Mouse (Mus musculus) heart, embryonic 14.5 days (tissue): Measurements from ENCODE around the gene Zmynd10. TPM values are rescaled to one million over a fixed set of nuclear protein-coding genes. Genes with fewer than 3 reads are reported as not detected.
"Not testable (repeated sequence)": the region's sequence is repeated elsewhere in the genome, so short reads cannot be mapped to it uniquely, and the experiment has no call there.

ENCODE experiments used
- ATAC-seq: fragments of 200-750 bp; cut with Nextera tagmentation; 2 replicates; pipeline ENCODE4 v1.8.0; 2017; ENCODE audit warnings: low read depth, moderate TSS enrichment; ENCODE audit not compliant: insufficient number of reproducible peaks, insufficient read depth, low FRiP score
- H3K27ac ChIP-seq, 2 experiments: fragments of 200-500 bp in 1 of 2; fragments of 300-500 bp in 1 of 2; sonication (generic) in 1 of 2; replicated peaks in 1 of 2; 2 replicates each; pipeline ENCODE4 v1.5.1; 2012 to 2014; ENCODE audit warnings: low read depth in 2 of 2, low read length in 2 of 2, control low read depth in 1 of 2, mild to moderate bottlenecking in 1 of 2, mixed read lengths in 1 of 2; ENCODE audit not compliant: control insufficient read depth in 1 of 2, insufficient read depth in 1 of 2
- H3K27me3 ChIP-seq: fragments of 300-500 bp; sonication (generic); 2 replicates; pipeline ENCODE4 v1.6.1; 2014; ENCODE audit warnings: mild to moderate bottlenecking, low read length, control low read depth; ENCODE audit not compliant: control insufficient read depth, insufficient read depth
- H3K36me3 ChIP-seq: fragments of 300-500 bp; sonication (generic); 2 replicates; pipeline ENCODE4 v1.6.1; 2014; ENCODE audit warnings: mild to moderate bottlenecking, control low read depth, low read length, mixed read lengths; ENCODE audit not compliant: control insufficient read depth, insufficient read depth
- H3K4me1 ChIP-seq, 2 experiments: fragments of 200-500 bp in 1 of 2; fragments of 300-500 bp in 1 of 2; sonication (generic) in 1 of 2; 2 replicates each; pipeline ENCODE4 v1.6.1; 2012 to 2014; ENCODE audit warnings: low read length in 2 of 2, control low read depth in 1 of 2, mixed read lengths in 1 of 2; ENCODE audit not compliant: control insufficient read depth in 2 of 2, insufficient read depth in 2 of 2
- H3K4me2 ChIP-seq: fragments of 300-500 bp; sonication (generic); 2 replicates; pipeline ENCODE4 v1.6.1; 2014; ENCODE audit warnings: mild to moderate bottlenecking, low read length
- H3K4me3 ChIP-seq, 2 experiments: fragments of 200-500 bp in 1 of 2; fragments of 300-500 bp in 1 of 2; sonication (generic) in 1 of 2; 2 replicates each; pipeline ENCODE4 v1.5.1; 2012 to 2014; ENCODE audit warnings: low read length in 2 of 2, mild to moderate bottlenecking in 2 of 2, control low read depth in 1 of 2, low read depth in 1 of 2, moderate library complexity in 1 of 2; ENCODE audit not compliant: control insufficient read depth in 1 of 2, insufficient read depth in 1 of 2
- H3K9ac ChIP-seq: fragments of 300-500 bp; sonication (generic); 2 replicates; pipeline ENCODE4 v1.6.1; 2014; ENCODE audit warnings: mild to moderate bottlenecking, low read length
- H3K9me3 ChIP-seq: fragments of 300-500 bp; sonication (generic); 2 replicates; pipeline ENCODE4 v1.6.1; 2016; ENCODE audit warnings: low read length, control low read depth; ENCODE audit not compliant: control insufficient read depth
- WGBS: fragments of 180-500 bp; shearing (Covaris S2); extraction: QIAGEN DNeasy Blood & Tissue Kit; methylation state at CpG from one replicate; pipeline ENCODE4 v1.1.7; 2014; 5-methylcytosine and 5-hydroxymethylcytosine counted together
- polyA plus RNA-seq: library from polyadenylated mRNA; unstranded; fragments of >200 nt; fragmentation: Nextera tagmentation; extraction: Ambion mirVana; gene quantifications from 2 replicates; pipeline ENCODE4 v1.2.1, GENCODE M21; 2014

Zmynd10 gene
- polyA plus RNA-seq, 1 experiment from 2014 or later = not detected

GRCm38 (mm10) chr9:107565556-107565955 lies 18.5 kb downstream of the Zmynd10 start:
- 47% methylated on average over 5 of the region's 5 CpGs for WGBS
- H3K4me1 ChIP-seq = peaks cover 27 to 50% of the 10 kb centered on the region in 2 experiments
- ATAC-seq = not testable (repeated sequence)

GRCm38 (mm10) chr9:107566041-107566709 lies 19.1 kb downstream of the Zmynd10 start:
- peaks cover 52% of the 10 kb centered on the region for H3K36me3 ChIP-seq
- ATAC-seq = no peak
- no peaks in the 10 kb centered on the region for H3K27me3 ChIP-seq
- H3K4me1 ChIP-seq = peaks cover 33 to 56% of the 10 kb centered on the region in 2 experiments
- peak overlapping the region; percentile 75 to 92 for H3K27ac ChIP-seq
- H3K4me2 ChIP-seq = peak overlapping the region; percentile 97
- 0 out of 2 replicates have a peak overlapping the region, but pooled peaks have one; percentile 35 for H3K9ac ChIP-seq
- 46% methylated on average over 15 of the region's 15 CpGs for WGBS
- no peaks in the 10 kb centered on the region for H3K9me3 ChIP-seq
- H3K4me3 ChIP-seq = no peak overlapping the region

More at GRCm38 (mm10) chr9:107565556-107565955, 18.5 kb downstream of the Zmynd10 start:
- H3K4me2 ChIP-seq = peak overlapping the region; percentile 21
- peaks cover 52% of the 10 kb centered on the region for H3K36me3 ChIP-seq
- not testable (repeated sequence) for H3K9ac ChIP-seq, H3K4me3 ChIP-seq, H3K27me3 ChIP-seq, H3K9me3 ChIP-seq
- H3K27ac ChIP-seq = peak overlapping the region in 1 of 2 experiments; percentile 92; a peak in 2 of 4 replicates

GRCm38 (mm10) chr9:107566855-107567254 lies 19.8 kb downstream of the Zmynd10 start:
- peak; percentile 42; the same call in 1 of the 2 replicates for ATAC-seq
- Histone ChIP-seq H3K36me3 (peaks cover 52% of the 10 kb centered on the region), H3K4me3 (no peak overlapping the region), H3K27ac (peak overlapping the region; percentile 87 to 92), H3K4me1 (peaks cover 38 to 61% of the 10 kb centered on the region in 2 experiments), H3K4me2 (peak overlapping the region; percentile 97), H3K27me3 (no peaks in the 10 kb centered on the region), H3K9me3 (no peaks in the 10 kb centered on the region), H3K9ac (no peak overlapping the region)
- WGBS = 54% methylated on average over 3 of the region's 3 CpGs

- Histone ChIP-seq H3K4me2 (peak within 1 kb of the TSS; percentile 97), H3K4me3 (peak within 1 kb of the TSS; percentile 77 to 88), H3K27ac (peak within 1 kb of the TSS; percentile 87 to 92), H3K36me3 (peaks cover 54% of the 10 kb centered on the region), H3K9ac (peak within 1 kb of the TSS; percentile 92), H3K4me1 (peaks cover 38 to 61% of the 10 kb centered on the region in 2 experiments), H3K9me3 (no peaks in the 10 kb centered on the region), H3K27me3 (no peaks in the 10 kb centered on the region)
- WGBS = 8% methylated on average over 18 of the region's 18 CpGs
- ATAC-seq = no peak
Measured at GRCm38 (mm10) chr9:107567702-107568319, 20.7 kb downstream of the Zmynd10 start, which contains the start of gene Hyal2. Hyal2 (plus strand) TSS chr9:107567945.

GRCm38 (mm10) chr9:107568331-107569261 lies 21.5 kb downstream of the Zmynd10 start:
- peaks cover 62% of the 10 kb centered on the region for H3K36me3 ChIP-seq
- peak overlapping the region; percentile 92 for H3K9ac ChIP-seq
- ATAC-seq = peak; percentile 72
- H3K27ac ChIP-seq = peak overlapping the region; percentile 87 to 92
- H3K4me3 ChIP-seq = peak overlapping the region; percentile 77 to 88
- peaks cover 38 to 60% of the 10 kb centered on the region in 2 experiments for H3K4me1 ChIP-seq
- peak overlapping the region; percentile 97 for H3K4me2 ChIP-seq
- under 1% methylated on average over 41 of the region's 41 CpGs for WGBS
- H3K9me3 ChIP-seq = no peaks in the 10 kb centered on the region
- no peaks in the 10 kb centered on the region for H3K27me3 ChIP-seq

- H3K4me2 ChIP-seq = peak overlapping the region; percentile 97
- H3K27ac ChIP-seq = peak overlapping the region; percentile 87 to 92
- H3K9me3 ChIP-seq = no peaks in the 10 kb centered on the region
- no peaks in the 10 kb centered on the region for H3K27me3 ChIP-seq
- ATAC-seq = peak; percentile 3; the same call in 1 of the 2 replicates
- peaks cover 60% of the 10 kb centered on the region for H3K36me3 ChIP-seq
- H3K9ac ChIP-seq = peak overlapping the region; percentile 92
- under 1% methylated on average over 23 of the region's 23 CpGs for WGBS
- peaks cover 32 to 53% of the 10 kb centered on the region in 2 experiments for H3K4me1 ChIP-seq
- H3K4me3 ChIP-seq = peak overlapping the region; percentile 77 to 88
Measured at GRCm38 (mm10) chr9:107569270-107569669, 22.2 kb downstream of the Zmynd10 start.

GRCm38 (mm10) chr9:107570016-107570415 lies 22.9 kb downstream of the Zmynd10 start:
- Histone ChIP-seq H3K4me1 (peaks cover 32 to 48% of the 10 kb centered on the region in 2 experiments), H3K27ac (peak overlapping the region; percentile 87 to 92; a peak in 3 of 4 replicates)

More at GRCm38 (mm10) chr9:107570016-107570415, 22.9 kb downstream of the Zmynd10 start:
- Histone ChIP-seq H3K36me3 (peaks cover 59% of the 10 kb centered on the region), H3K9ac (peak overlapping the region; percentile 92), H3K27me3 (no peaks in the 10 kb centered on the region), H3K4me2 (peak overlapping the region; percentile 97), H3K9me3 (no peaks in the 10 kb centered on the region), H3K4me3 (peak overlapping the region; percentile 77 to 88)
- ATAC-seq = no peak
- WGBS = 51% methylated on average over 13 of the region's 13 CpGs
